Mouse (Mus musculus) heart, embryonic 15.5 days (tissue): ENCODE results near the gene Tbx2. TPM values are rescaled to one million over a fixed set of nuclear protein-coding genes. Genes with fewer than 3 reads are reported as not detected.

Experiments
- ATAC-seq: fragments of 200-750 bp; cut with Nextera tagmentation; replicated peaks from 2 replicates; pipeline ENCODE4 v1.8.0; 2017; ENCODE audit warnings: low read depth, moderate TSS enrichment; ENCODE audit not compliant: insufficient number of reproducible peaks, insufficient read depth, low FRiP score
- H3K27ac ChIP-seq: fragments of 300-500 bp; sonication (generic); 2 replicates; pipeline ENCODE4 v1.5.1; 2015; ENCODE audit warnings: mild to moderate bottlenecking, inconsistent platforms
- H3K27me3 ChIP-seq: fragments of 300-500 bp; sonication (generic); 2 replicates; pipeline ENCODE4 v1.6.1; 2015; ENCODE audit warnings: inconsistent platforms
- H3K36me3 ChIP-seq: fragments of 300-500 bp; sonication (generic); 2 replicates; pipeline ENCODE4 v1.6.1; 2015; ENCODE audit warnings: mild to moderate bottlenecking, inconsistent platforms
- H3K4me1 ChIP-seq: fragments of 300-500 bp; sonication (generic); replicated peaks from 2 replicates; pipeline ENCODE4 v1.6.1; 2015; ENCODE audit warnings: inconsistent platforms
- H3K4me2 ChIP-seq: fragments of 300-500 bp; sonication (generic); 2 replicates; pipeline ENCODE4 v1.6.1; 2015; ENCODE audit warnings: inconsistent platforms, mild to moderate bottlenecking, moderate library complexity
- H3K4me3 ChIP-seq: fragments of 300-500 bp; sonication (generic); 2 replicates; pipeline ENCODE4 v1.5.1; 2015; ENCODE audit warnings: mild to moderate bottlenecking, inconsistent platforms
- H3K9ac ChIP-seq: fragments of 300-500 bp; sonication (generic); 2 replicates; pipeline ENCODE4 v1.6.1; 2015; ENCODE audit warnings: mild to moderate bottlenecking, inconsistent platforms
- H3K9me3 ChIP-seq: fragments of 300-500 bp; sonication (generic); replicated peaks from 2 replicates; pipeline ENCODE4 v1.6.1; 2016; ENCODE audit warnings: inconsistent platforms
- WGBS: fragments of 180-500 bp; shearing (Covaris S2); methylation state at CpG from one replicate; pipeline ENCODE4 v1.1.7; 2015; ENCODE audit warnings: mixed read lengths; 5-methylcytosine and 5-hydroxymethylcytosine counted together
- polyA plus RNA-seq: library from polyadenylated mRNA; unstranded; fragments of >200 nt; fragmentation: Nextera tagmentation; extraction: Ambion mirVana; gene quantifications from 2 replicates; pipeline ENCODE4 v1.2.1, GENCODE M21; 2015

Tbx2 gene
- polyA plus RNA-seq, 1 experiment from 2014 or later = 2.6 TPM

DNA sequence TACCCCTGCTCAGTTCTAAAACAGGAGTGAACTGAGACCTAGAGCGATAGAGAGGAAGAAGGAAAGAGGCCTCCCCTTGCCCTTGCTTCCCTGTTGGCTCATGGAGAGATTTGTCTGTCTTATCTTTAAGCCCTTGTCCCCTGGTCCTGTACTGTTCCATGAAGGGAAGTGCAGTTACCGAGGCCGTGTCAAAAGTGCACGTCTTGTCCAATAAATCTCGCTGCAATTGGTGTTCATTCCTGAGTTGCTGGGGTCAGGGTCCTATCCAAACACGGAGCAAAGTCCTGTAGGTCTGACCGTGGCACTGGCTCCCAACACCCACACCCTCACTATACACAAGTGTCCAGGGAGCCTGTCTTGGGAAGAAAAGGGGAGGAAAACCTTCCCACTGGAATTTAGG, 6.5 kb upstream of the Tbx2 start:
- no peaks in the 10 kb centered on the region for H3K36me3 ChIP-seq
- H3K4me1 ChIP-seq = peaks cover 34% of the 10 kb centered on the region
- WGBS = 49% methylated on average over 7 of the region's 7 CpGs
- no peaks in the 10 kb centered on the region for H3K9me3 ChIP-seq
- H3K27ac ChIP-seq = no peak overlapping the region
- H3K4me2 ChIP-seq = no peak overlapping the region
- H3K9ac ChIP-seq = no peak overlapping the region
- ATAC-seq = no peak
- H3K27me3 ChIP-seq = peaks cover 80% of the 10 kb centered on the region
- no peak overlapping the region for H3K4me3 ChIP-seq

DNA sequence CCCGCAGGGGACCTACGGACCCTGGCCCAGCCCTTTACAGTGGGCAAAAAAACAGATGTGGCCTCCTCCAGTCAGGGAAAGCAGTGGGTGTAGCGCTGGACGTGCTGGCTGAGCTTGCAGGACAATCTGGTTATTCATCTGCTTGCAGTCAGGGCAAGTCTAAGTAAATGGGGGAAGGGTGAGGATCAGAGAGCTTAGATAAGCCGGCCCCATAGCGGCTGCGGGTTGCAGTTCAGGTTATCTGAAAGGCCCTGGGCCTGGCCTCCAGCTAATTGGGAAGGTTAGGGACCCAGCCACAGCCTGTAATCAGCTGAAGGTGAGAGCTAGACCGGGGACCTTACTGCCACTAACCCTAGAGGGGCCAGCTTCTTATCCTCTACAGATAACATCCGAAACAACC, 5.0 kb upstream of the Tbx2 start:
- WGBS = 42% methylated on average over 9 of the region's 9 CpGs
- ATAC-seq = no peak
- H3K4me3 ChIP-seq = no peak overlapping the region
- H3K9me3 ChIP-seq = no peaks in the 10 kb centered on the region
- H3K27ac ChIP-seq = no peak overlapping the region
- no peak overlapping the region for H3K9ac ChIP-seq
- no peaks in the 10 kb centered on the region for H3K36me3 ChIP-seq
- peaks cover 47% of the 10 kb centered on the region for H3K4me1 ChIP-seq
- peaks cover 87% of the 10 kb centered on the region for H3K27me3 ChIP-seq
- H3K4me2 ChIP-seq = no peak overlapping the region

DNA sequence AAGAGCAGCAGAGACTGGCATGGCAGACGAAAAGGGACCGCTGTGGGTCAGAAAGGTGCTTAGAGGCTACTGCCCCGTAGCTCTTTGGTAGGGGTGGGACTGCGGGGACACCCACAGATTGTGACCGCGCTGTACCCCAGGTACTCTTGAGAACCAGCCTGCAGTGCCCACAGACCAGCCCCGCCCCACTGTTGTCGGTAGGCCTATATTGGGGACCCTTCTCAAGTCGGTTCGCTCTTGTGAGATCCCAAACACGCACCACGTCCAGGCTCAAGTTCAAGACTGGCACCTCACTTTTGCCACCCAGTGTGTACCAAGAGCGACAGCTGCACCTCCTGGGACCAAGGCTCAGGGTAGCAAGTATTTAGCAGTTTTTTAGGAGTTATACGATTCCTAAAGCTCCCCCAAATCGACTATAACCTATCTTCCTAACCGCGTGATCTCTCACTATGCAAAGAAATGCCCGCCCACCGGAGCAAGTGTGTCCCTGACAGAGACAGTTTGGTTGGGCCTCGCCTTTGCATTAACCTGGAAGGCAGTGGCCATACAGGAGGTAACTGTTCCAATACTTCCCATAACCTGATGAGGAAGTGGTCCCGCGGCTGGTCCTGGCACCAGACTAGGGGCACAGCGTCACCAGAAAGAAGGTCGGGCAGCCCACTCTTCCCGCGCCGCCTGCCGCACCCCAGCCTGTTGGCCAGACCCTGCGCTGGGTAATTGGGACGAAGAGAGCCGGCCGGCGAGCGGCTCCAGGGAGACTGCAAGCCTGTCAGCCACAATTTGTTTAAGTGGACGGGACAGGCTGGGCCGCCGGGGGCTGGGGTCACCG, 3.4 kb upstream of the Tbx2 start:
- ATAC-seq = no peak
- Histone ChIP-seq H3K9me3 (no peaks in the 10 kb centered on the region), H3K27ac (0 out of 2 replicates have a peak overlapping the region, but pooled peaks have one; percentile 8), H3K4me3 (peak overlapping the region; percentile 63), H3K4me2 (peak overlapping the region; percentile 66), H3K36me3 (no peaks in the 10 kb centered on the region), H3K4me1 (peaks cover 51% of the 10 kb centered on the region), H3K27me3 (peaks cover 91% of the 10 kb centered on the region), H3K9ac (0 out of 2 replicates have a peak overlapping the region, but pooled peaks have one; percentile 25)
- 25% methylated on average over 38 of the region's 38 CpGs for WGBS

DNA sequence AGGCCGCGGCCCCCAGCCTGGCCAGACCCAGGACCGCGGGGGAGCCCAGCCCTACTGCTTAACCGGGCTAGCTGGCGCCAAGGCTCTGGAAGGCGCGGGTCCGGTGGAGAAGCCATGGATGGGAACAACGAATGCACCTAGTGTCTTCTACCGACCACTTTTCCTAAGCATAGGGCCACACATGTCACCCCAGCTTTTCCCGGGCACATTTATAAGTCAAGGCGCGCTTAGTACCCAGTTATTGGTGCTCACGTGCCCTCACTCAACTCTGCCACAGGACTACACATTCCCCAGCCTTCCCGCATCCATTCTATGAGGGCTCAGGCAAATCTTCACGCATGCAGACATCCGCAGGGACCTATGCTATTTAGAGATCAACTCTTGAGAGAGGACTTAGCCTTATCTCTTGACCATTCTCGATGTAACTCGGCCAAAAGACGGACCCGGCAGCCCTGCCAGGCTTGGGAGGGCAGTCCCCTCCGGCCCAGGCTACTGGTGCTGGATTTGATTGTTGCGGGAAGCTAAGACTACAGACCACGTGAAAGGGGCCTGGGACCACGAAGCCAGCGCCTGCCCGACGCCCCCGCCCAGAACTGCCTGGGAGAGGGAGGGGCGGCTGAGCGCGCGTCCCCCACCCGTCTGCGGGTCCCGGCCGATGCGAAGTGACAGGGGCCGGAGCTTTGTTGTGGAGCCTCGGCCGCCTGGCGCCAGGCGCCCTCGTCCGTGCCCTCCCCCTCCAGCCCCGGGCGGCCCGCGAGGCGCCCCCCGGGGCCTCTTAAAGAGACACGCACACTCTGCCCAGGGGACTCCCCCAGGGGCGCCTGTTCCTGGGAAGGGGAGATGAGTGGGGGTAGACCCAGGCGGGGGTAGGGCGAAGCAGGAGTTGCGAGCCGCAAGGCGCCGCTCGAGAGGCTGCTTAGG, 2.6 kb upstream of the Tbx2 start:
- Histone ChIP-seq H3K9ac (peak overlapping the region; percentile 39), H3K27me3 (peaks cover 91% of the 10 kb centered on the region), H3K4me1 (peaks cover 51% of the 10 kb centered on the region), H3K4me2 (peak overlapping the region; percentile 66), H3K4me3 (peak overlapping the region; percentile 63), H3K27ac (peak overlapping the region; percentile 49; the same call in 1 of the 2 replicates), H3K9me3 (no peaks in the 10 kb centered on the region), H3K36me3 (no peaks in the 10 kb centered on the region)
- no peak; the same call in 1 of the 2 replicates for ATAC-seq
- 2% methylated on average over 60 of the region's 61 CpGs for WGBS

DNA sequence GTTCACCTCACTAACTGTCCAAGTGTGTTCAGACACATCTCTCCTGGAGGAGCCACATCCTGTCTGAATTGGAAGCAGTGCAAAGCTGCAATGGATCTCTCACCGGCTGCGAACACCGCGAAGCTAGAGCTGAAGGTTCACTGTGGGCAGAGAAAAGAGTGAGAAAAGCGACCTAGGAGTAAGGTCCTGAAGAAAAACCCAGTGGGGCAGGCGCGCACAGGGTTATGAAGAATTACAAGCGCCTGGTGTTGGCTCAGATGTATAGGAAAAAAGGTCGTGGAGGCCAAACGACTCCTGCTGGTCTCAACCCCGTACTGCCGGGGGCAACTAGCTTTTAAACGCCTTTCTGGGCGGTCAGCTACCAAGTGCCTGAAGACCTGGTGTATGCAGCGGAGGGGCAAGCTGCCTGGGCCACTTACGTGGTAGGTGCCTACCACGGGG, 1.4 kb upstream of the Tbx2 start:
- H3K27ac ChIP-seq = peak overlapping the region; percentile 49; the same call in 1 of the 2 replicates
- no peak overlapping the region for H3K9ac ChIP-seq
- no peaks in the 10 kb centered on the region for H3K36me3 ChIP-seq
- H3K27me3 ChIP-seq = peaks cover 93% of the 10 kb centered on the region
- H3K9me3 ChIP-seq = no peaks in the 10 kb centered on the region
- peaks cover 48% of the 10 kb centered on the region for H3K4me1 ChIP-seq
- H3K4me3 ChIP-seq = peak overlapping the region; percentile 63
- peak overlapping the region; percentile 66 for H3K4me2 ChIP-seq
- no peak for ATAC-seq
- 9% methylated on average over 17 of the region's 17 CpGs for WGBS

DNA sequence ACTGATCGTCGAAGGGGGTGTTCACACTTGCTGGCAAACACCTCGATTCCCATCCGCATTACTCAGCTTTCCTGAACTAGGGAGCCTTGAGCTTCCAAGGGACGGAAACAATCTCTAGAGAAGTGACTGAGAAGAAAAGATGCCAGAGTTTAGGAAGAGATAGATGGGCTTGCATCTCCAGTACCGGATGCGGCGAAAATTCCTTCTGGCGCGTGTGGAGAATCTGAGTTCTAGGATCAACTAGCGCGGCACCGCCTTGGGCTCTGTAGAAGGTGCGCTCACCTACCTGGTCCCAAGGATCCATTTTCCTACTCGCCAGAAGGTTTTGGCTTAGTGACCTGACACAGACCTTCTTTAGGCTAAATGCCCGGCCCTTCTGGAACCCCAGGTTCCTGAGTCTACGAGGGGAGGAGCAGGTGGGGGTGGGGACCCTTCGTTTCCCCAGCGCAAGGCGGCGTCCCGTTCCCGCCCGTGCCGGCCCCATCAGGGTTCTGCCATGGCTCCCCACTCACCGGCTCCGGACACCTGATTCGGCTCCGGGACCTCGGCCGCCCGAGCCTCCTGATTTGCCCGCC, 608 bp upstream of the Tbx2 start:
- H3K36me3 ChIP-seq = no peaks in the 10 kb centered on the region
- no peaks in the 10 kb centered on the region for H3K9me3 ChIP-seq
- peak; percentile 4; the same call in 1 of the 2 replicates for ATAC-seq
- peak overlapping the region; percentile 96 for H3K4me2 ChIP-seq
- H3K4me3 ChIP-seq = peak overlapping the region; percentile 63
- H3K4me1 ChIP-seq = peaks cover 49% of the 10 kb centered on the region
- H3K27me3 ChIP-seq = peaks cover 93% of the 10 kb centered on the region
- 2% methylated on average over 33 of the region's 33 CpGs for WGBS
- peak overlapping the region; percentile 76 for H3K27ac ChIP-seq
- peak overlapping the region; percentile 53 for H3K9ac ChIP-seq

DNA sequence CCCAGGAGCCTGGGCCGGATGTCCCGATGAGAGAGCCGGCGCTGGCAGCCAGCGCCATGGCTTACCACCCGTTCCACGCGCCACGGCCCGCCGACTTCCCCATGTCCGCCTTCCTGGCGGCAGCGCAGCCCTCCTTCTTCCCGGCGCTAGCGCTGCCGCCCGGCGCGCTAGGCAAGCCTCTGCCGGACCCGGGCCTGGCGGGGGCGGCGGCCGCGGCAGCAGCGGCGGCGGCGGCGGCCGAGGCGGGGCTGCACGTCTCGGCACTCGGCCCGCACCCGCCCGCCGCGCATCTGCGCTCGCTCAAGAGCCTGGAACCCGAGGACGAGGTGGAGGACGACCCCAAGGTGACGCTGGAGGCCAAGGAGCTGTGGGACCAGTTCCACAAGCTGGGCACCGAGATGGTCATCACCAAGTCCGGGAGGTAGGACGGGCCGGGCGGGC, 750 bp downstream of the Tbx2 start:
- ATAC-seq = no peak
- no peaks in the 10 kb centered on the region for H3K36me3 ChIP-seq
- no peaks in the 10 kb centered on the region for H3K9me3 ChIP-seq
- peak overlapping the region; percentile 68 for H3K9ac ChIP-seq
- H3K4me3 ChIP-seq = peak overlapping the region; percentile 63
- peak overlapping the region; percentile 96 for H3K4me2 ChIP-seq
- peaks cover 58% of the 10 kb centered on the region for H3K4me1 ChIP-seq
- H3K27me3 ChIP-seq = peaks cover 93% of the 10 kb centered on the region
- under 1% methylated on average over 53 of the region's 54 CpGs for WGBS
- peak overlapping the region; percentile 76 for H3K27ac ChIP-seq

DNA sequence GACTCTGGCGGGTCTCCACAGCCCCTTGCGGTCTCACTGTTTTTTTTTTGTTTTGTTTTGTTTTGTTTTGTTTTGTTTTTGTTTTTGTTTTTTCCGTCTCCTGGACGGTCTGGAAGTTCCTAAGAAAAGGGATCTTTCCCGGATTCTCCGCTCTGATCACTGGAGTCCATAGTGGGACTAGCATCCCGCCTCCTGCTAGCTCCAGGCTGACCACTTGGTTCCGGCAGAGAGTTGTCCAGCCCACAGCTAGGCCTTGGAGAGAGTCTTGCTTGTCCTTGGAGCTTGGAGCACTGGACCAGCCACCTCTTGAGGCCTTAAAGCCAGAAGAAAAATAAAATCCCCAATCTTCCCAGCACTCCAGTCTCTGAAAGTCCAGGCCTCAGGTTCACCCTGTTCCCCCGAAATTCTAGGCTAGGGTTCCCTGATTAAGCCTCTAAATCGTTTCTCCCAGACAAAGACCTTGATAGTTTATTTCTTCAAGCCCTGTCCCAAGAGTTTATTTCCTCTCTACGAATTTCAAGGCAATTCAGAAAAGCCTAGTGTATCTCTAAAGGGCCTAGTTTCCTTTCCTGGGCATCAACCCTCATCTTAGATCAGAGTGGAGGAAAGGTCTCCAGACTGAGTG, 1.5 kb downstream of the Tbx2 start:
- Histone ChIP-seq H3K36me3 (no peaks in the 10 kb centered on the region), H3K4me3 (peak overlapping the region; percentile 63), H3K9ac (peak overlapping the region; percentile 68), H3K4me2 (peak overlapping the region; percentile 96), H3K4me1 (peaks cover 62% of the 10 kb centered on the region), H3K9me3 (no peaks in the 10 kb centered on the region), H3K27me3 (peaks cover 95% of the 10 kb centered on the region), H3K27ac (peak overlapping the region; percentile 76; the same call in 1 of the 2 replicates)
- WGBS = 19% methylated on average over 11 of the region's 11 CpGs
- ATAC-seq = no peak

DNA sequence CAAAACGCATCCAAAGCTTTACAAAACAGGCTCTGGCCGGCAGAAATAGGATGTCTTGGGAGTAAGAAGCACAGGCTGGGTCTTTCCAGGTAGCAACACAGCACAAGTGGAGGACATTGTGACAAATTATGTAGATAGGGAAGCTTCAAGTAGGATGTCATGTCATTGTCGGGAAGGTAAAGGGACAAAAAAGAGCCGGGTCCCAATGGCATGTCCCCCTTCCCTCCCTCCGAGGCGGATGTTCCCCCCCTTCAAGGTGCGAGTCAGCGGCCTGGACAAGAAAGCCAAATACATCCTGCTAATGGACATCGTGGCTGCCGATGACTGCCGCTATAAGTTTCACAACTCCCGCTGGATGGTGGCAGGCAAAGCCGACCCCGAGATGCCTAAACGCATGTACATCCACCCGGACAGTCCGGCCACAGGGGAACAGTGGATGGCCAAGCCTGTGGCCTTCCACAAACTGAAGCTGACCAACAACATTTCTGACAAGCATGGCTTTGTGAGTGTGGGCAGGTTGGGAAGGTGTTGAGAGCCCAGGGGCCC, 2.1 kb downstream of the Tbx2 start:
- Histone ChIP-seq H3K9ac (peak overlapping the region; percentile 11; the same call in 1 of the 2 replicates), H3K4me3 (peak overlapping the region; percentile 63), H3K4me1 (peaks cover 57% of the 10 kb centered on the region), H3K36me3 (no peaks in the 10 kb centered on the region), H3K4me2 (peak overlapping the region; percentile 96), H3K9me3 (no peaks in the 10 kb centered on the region), H3K27me3 (peaks cover 95% of the 10 kb centered on the region), H3K27ac (no peak overlapping the region; the same call in 1 of the 2 replicates)
- 31% methylated on average over 17 of the region's 17 CpGs for WGBS
- ATAC-seq = no peak

DNA sequence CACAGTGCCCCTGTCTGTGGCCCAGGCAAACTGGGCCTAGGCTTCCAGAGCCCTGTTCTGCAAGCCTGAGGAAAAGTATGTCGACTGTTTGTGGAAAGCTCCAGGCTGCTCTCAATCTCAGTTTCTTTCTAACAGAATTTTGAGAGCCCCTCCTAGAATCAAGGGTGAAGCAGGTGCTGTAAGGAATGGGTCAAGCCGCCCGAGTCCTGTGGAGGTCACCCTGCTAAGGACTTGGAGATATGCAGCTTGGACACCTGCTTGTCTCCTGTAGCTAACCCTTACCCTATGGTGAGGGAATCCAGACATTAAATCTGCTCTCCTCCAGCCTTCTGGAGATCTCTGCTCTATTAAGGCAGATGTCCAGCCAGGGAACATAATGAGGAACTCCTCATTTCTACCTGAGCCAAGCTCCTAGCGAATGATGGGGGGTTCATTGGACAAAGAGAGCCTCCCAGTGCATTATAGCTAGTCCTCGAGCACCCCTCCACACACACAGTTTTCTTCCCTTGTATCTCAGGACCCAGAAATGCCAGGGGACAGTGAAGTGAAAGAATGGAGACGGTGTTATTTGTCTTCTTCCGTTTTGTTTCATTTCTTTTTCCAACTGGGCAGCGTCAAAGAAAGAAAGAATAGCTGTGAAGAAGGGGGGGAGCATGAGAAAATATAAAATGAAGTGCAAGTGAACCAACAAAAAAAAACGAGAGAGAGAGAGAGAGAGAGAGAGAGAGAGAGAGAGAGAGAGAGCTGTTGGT, 2.8 kb downstream of the Tbx2 start:
- Histone ChIP-seq H3K27me3 (peaks cover 95% of the 10 kb centered on the region), H3K9ac (peak overlapping the region; percentile 11; the same call in 1 of the 2 replicates), H3K36me3 (no peaks in the 10 kb centered on the region), H3K9me3 (no peaks in the 10 kb centered on the region), H3K27ac (no peak overlapping the region), H3K4me3 (peak overlapping the region; percentile 63), H3K4me1 (peaks cover 50% of the 10 kb centered on the region), H3K4me2 (peak overlapping the region; percentile 96)
- WGBS = 33% methylated on average over 9 of the region's 9 CpGs
- no peak for ATAC-seq
